Mouse (Mus musculus): Measurements from ENCODE around the gene Il1rl1.

Il1rl1 gene

DNA sequence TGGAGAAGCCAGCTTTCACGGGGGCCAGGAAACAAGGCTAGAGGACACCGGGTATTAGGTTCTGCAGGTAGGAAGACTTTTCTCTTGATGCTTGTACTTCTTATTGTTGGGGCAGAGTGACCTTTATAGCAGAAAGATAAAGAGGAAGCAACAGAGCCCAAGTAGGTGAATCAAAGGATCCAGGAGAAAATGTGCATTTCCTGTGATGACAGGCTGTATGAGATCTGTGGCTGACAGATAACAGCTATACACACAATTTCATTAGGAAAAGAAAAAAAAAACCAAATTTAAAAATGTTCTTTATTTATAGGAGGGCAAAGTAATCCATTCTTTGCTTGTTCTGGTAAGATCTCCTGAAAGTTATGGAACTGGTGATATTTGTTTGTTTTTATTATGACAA lies 8.0 kb downstream of the Il1rl1 start:
- DNase-seq (ENCODE audit: low spot score) = no peak

GRCm38 (mm10) chr1:40439504-40439903 lies 10.1 kb downstream of the Il1rl1 start:
- no peak for DNase-seq (ENCODE audit: low spot score)

- DNase-seq (ENCODE audit: low spot score) = no peak
Observed at GRCm38 (mm10) chr1:40444800-40445199, 15.4 kb downstream of the Il1rl1 start.

DNA sequence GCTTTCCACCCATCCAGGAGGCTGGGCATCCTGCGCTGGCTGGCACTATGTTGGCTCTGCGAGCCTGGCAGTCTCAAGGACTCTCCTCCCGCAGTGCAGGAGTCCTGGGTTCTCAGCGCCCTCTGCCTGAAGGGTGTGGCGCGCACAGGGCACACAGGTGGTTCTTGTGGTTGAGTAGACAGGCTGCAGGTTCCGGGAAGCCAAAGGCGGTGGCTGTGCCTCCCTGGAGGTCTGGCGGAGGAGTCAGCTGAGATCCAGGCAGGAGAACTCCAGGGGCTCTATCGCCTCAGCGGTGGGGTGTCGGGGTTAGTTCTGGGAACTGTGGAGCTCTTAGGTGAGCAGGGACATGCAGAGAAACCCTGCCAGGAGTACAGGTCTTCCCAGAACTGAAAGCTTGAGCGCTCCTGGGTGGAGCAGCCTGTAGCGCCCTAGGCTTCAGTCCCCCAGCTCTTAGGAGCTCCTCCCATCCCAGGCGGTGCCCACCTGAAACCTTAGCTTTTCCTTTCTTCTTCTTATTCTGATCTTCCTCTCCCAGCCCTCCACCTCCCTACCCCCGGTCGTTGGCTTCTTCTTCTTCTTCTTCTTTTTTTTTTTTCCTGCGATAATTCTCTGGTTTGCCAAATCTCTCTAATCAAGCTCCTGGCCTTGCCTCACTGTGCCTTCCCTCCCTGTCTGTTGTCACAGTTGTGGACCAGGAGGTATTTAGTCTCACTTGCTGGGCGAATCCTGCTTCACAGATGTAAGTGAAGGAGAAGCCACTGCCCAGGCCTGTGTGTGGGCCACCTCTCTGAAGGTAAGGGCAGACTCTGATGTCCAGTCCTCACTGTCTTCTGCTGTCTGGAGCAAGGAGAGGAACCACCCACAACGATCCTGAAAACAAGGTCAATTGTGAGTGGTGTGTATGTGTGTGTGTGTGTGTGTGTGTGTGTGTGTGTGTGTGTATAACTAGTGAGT lies 36.4 kb downstream of the Il1rl1 start, which contains the start of gene Il18r1:
Gene Il18r1 (plus strand): TSS at position 76 of the 954 bp plus-strand sequence.
- no peak for DNase-seq (ENCODE audit: low spot score)

GRCm38 (mm10) chr1:40467306-40467705 lies 37.9 kb downstream of the Il1rl1 start:
- no peak for DNase-seq (ENCODE audit: low spot score)

GRCm38 (mm10) chr1:40468805-40469204 lies 39.4 kb downstream of the Il1rl1 start:
- no peak for DNase-seq (ENCODE audit: low spot score)

DNA sequence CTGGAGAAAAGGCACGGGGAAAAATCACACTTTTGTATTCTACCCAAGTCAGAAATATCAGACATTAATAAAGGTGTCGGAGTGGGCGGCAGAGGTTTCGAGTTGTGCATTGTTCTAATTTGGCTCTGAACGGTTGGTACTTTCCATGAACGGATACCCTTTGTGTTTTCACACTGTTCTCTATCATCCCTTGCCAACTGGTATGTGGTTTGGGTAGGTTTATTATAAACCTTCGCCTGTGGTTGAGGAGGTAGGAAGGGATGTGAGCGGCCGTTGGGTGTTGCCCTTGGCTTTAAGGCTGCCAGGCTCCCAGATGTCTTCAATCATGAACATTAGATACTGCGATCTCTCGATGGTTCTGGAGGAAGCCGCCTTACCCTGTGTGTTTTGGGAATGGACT lies 40.5 kb downstream of the Il1rl1 start:
- DNase-seq (ENCODE audit: low spot score) = no peak

DNA sequence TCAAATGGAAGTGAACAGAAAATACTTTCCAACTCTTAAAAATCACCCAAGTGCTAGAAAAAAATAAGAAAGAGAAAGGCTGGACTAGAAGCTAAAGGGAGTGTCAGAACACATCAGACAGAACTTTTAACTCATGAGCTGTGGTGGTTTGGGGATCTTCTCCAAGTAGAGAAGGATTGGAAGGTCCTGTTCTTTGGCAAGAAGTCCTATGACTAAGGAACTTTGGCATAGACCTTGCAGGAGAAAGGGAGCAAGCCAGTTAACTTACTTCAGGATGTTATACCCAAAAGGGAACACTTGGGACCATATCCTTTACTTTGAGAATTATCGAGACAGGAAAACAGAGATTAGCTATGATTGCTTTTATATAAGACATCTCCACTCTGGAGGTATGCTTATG lies 43.0 kb downstream of the Il1rl1 start:
- DNase-seq (ENCODE audit: low spot score) = no peak

DNA sequence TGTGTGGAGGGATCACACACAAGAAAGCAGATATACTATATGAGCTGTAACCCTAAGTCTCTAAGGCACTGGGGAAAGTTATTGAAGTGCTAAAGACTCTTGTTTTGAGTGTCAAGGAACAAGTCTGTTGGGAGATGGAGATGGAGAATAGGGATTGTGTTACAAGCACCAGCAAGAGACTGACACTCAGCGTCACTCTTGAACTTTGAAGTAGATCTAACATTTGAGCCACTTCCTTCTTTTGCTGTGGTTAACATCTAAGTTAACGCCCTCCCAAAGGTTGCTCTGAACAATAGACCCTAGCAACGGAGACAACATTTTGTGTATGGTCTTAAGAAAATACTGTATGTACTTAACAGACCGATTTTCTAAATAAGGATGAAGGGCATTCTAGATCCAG lies 44.3 kb downstream of the Il1rl1 start:
- no peak for DNase-seq (ENCODE audit: low spot score)

GRCm38 (mm10) chr1:40474336-40474735 lies 45.0 kb downstream of the Il1rl1 start:
- no peak for DNase-seq (ENCODE audit: low spot score)

DNA sequence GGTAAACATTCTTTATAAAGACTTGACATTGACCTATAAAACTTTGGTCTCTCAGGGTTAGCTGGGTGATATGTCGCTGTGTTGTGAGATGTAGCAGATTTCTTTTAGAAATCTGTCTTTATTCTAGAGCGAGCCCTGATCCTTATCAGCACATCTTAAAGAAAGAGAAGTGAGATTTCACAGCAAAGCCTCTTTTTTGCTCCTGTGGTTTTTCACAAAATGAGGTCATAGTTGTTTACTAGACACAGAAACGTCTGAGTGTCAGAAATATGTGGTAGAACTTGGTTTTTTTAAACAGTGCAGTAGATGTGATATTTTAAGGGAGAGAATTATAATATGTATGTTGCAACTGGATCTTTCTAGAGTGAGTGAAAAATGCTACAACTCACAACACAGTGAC lies 46.3 kb downstream of the Il1rl1 start:
- DNase-seq (ENCODE audit: low spot score) = no peak

DNA sequence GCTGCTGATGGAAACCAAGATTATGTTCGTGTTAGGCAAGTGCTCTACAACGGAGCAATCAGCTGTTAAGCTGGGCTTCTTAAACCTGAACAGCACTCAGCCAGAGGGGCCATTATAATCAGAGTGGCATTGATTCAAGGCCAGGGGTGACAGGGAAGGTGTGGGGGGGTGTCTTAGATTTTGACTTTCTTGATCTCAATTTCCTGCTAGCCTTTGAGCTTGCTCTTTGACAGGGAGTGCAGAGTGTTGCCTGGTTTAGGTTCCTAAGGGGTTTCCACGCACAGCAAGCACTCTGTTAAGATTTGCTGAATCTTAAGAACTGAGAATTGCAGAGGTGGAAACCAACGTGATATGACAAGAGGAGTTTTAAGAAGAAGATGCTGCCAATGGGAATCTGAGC lies 47.4 kb downstream of the Il1rl1 start:
- DNase-seq (ENCODE audit: low spot score) = no peak

GRCm38 (mm10) chr1:40479505-40479923 lies 50.1 kb downstream of the Il1rl1 start:
- DNase-seq (ENCODE audit: low spot score) = no peak

- DNase-seq (ENCODE audit: low spot score) = no peak
Observed at GRCm38 (mm10) chr1:40494594-40494993, 65.2 kb downstream of the Il1rl1 start.

GRCm38 (mm10) chr1:40499708-40500107 lies 70.3 kb downstream of the Il1rl1 start:
- DNase-seq (ENCODE audit: low spot score) = no peak

DNA sequence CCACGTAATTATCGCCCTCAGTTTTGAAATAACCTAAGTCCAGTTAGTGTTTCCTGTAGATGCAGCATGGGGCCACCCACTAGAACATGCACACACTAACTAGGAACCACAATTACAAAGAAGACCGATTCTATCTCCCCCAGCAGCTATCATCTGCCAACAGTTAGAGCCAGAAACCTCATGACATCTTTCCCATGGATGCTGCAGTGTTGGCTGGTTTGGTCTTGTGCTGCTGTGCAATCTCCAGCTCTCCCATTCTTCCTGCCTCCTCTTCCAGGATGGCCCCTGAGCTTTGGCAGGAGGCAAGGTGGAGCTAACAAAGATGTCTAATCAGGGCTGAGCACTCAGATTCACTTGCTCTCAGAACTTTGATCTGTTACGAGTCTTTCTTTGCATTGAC lies 71.8 kb downstream of the Il1rl1 start:
- DNase-seq (ENCODE audit: low spot score) = no peak

GRCm38 (mm10) chr1:40501546-40502398 lies 72.4 kb downstream of the Il1rl1 start:
- no peak for DNase-seq (ENCODE audit: low spot score)

- DNase-seq (ENCODE audit: low spot score) = no peak
Observed at GRCm38 (mm10) chr1:40504548-40504947, 75.2 kb downstream of the Il1rl1 start.
